Mouse (Mus musculus) C2C12 (cell line): ENCODE results near the gene Cdhr1.

Experiments
- CEBPB ChIP-seq: IDR thresholded peaks from one replicate; pipeline ENCODE4 v1.6.1; 2011; ENCODE audit warnings: low read depth, mild to moderate bottlenecking, control low read depth, moderate library complexity
- CTCF ChIP-seq: IDR thresholded peaks from one replicate; pipeline ENCODE4 v1.5.1; 2011; ENCODE audit not compliant: control insufficient read depth, insufficient read depth, insufficient read length
- FOSL1 ChIP-seq: IDR thresholded peaks from one replicate; pipeline ENCODE4 v1.8.0; 2011; ENCODE audit warnings: mild to moderate bottlenecking, low read length; ENCODE audit not compliant: poor library complexity, insufficient read depth, severe bottlenecking
- MAX ChIP-seq: IDR thresholded peaks from one replicate; pipeline ENCODE4 v1.6.1; 2011; ENCODE audit warnings: mild to moderate bottlenecking, control low read depth
- MYOG ChIP-seq: IDR thresholded peaks from one replicate; pipeline ENCODE4 v1.6.1; 2011; ENCODE audit not compliant: control insufficient read depth, insufficient read length; ENCODE audit errors: extremely low read depth
- USF1 ChIP-seq: IDR thresholded peaks from one replicate; pipeline ENCODE4 v1.6.1; 2011; ENCODE audit warnings: low read depth, mild to moderate bottlenecking, control low read depth, moderate library complexity

DNA sequence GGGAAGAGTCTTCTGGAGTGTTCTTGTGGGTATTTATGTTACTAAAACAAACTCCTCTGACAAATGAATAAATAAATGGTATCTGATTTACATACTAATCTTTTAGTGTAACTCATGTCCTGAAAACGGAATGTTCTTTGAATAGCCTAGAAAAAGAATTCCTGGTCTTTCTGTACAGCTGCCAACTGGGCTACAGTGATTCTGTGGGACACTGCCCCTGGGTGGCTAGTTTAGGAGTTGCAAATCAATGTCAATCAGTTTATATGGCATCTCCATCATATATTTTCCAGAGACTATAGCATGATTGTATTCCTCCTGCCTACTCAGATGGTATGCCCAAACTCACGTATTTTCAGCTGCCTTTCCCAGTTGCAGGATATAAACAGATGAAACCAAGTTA, 33.3 kb downstream of the Cdhr1 start:
- no peak for TF ChIP-seq MYOG
- no peak for TF ChIP-seq CTCF
- no peak for TF ChIP-seq MAX
- TF ChIP-seq USF1: no peak
- TF ChIP-seq CEBPB: no peak
- TF ChIP-seq FOSL1: no peak
